Mouse (Mus musculus) CH12.LX (cell line): ENCODE measurements at regions not wholly inside any gene's neighbourhood (a gene's known extent, or its start where the extent isn't known, plus 50 kb on each side); places are given as distances from the start of the nearest gene placed in this dataset.

ENCODE experiments used
- CTCF ChIP-seq, 2 experiments: IDR thresholded peaks in 1 of 2; conservative IDR thresholded peaks in 1 of 2; 2 replicates each; pipeline ENCODE4 v1.5.1; 2011 to 2012; ENCODE audit warnings: low read depth in 2 of 2, low read length in 2 of 2, improper control_type of control experiment in 1 of 2, inconsistent platforms in 1 of 2, mild to moderate bottlenecking in 1 of 2, moderate library complexity in 1 of 2
- E2F4 ChIP-seq: IDR thresholded peaks from 2 replicates; pipeline ENCODE4 v1.6.1; 2011; ENCODE audit warnings: low read depth, low read length, improper control_type of control experiment; ENCODE audit not compliant: insufficient replicate concordance
- HCFC1 ChIP-seq: IDR thresholded peaks from 2 replicates; pipeline ENCODE4 v1.6.1; 2012; ENCODE audit warnings: low read depth, mild to moderate bottlenecking, inconsistent platforms, low read length, improper control_type of control experiment
- NRF1 ChIP-seq: IDR thresholded peaks from 2 replicates; pipeline ENCODE4 v1.6.1; 2014; ENCODE audit warnings: low read depth, mild to moderate bottlenecking, inconsistent platforms, low read length, improper control_type of control experiment, moderate library complexity
- POLR2A ChIP-seq: IDR thresholded peaks from 2 replicates; pipeline ENCODE4 v1.6.1; 2011; ENCODE audit warnings: low read depth, mild to moderate bottlenecking, improper control_type of control experiment, low read length
- POLR2AphosphoS2 ChIP-seq: IDR thresholded peaks from 2 replicates; pipeline ENCODE4 v1.6.1; 2011; ENCODE audit warnings: low read depth, low read length, improper control_type of control experiment

GRCm38 (mm10) chr2:133159398-133159797 is 213.7 kb upstream of the Fermt1 start:
- TF ChIP-seq E2F4, result no peak
- TF ChIP-seq CTCF (conservative IDR thresholded peaks at IDR 0.05 in 1 of 2, IDR thresholded peaks at IDR 0.05 in 1 of 2; ENCODE audit: low read depth in 2 of 2, low read length in 2 of 2), result no peak
- TF ChIP-seq HCFC1, result no peak
- no peak for TF ChIP-seq NRF1
- no peak for TF ChIP-seq POLR2A
- TF ChIP-seq POLR2AphosphoS2, result no peak
